Mouse (Mus musculus): ENCODE measurements around the gene Foxf1.

DNA sequence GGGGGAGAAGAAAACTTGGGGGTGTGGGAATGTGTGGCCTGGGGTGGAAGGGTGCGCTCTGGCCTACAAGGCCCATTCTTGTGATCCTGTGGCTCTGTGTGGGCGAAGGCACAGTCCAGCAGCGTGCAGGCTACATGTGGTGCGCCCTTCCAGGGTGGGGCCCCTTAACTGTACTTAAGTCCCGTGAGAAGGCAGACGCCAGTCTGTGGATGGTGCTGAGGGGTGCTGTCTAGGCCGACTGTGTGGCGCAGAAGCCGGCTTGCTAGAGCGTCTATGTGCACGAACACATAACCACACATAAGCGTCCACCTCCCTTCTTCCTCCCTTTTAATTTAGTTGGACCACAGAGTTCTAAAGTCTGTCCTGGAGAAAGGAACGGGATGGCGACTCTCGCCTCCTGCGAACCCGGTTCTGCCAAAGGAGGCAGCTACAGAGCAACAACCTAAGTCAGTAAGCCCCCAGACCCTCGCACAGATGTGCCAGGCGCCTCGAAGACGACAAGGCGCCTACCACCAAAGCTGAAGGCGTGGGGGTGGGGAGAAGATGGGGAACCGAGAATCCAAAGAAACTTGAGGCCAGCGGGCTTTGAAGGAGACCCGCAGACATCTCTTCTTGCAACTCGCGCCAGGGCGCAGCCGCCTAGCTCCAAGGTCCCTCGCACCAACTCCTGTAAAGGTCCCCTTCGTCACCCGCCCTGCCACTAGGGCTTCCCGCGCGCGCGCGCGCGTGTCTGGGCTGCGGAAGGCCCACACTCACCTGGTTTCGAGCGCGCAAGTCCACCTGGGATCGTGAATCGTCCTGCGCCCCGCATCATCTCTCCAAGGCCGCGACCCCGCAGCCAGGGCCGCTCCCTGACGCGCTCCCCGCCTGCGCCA is 1.7 kb upstream of the Foxf1 start:
- no peak for TF ChIP-seq CTCF (IDR thresholded peaks at IDR 0.05; ENCODE audit: insufficient read depth, low read length)
- TF ChIP-seq POLR2A (IDR thresholded peaks at IDR 0.05; ENCODE audit: borderline replicate concordance, extremely low read depth, low read depth, low read length), result peak; percentile 84; the same call in 1 of the 2 replicates

All from lung, adult 2 months (tissue).